Mouse (Mus musculus) small intestine, adult 2 months (tissue): ENCODE measurements around the gene Rab11b.

ENCODE experiments used
- CTCF ChIP-seq: fragments of 200-500 bp; IDR thresholded peaks from 2 replicates; pipeline ENCODE4 v1.5.1; 2012; ENCODE audit warnings: low read depth, mild to moderate bottlenecking, control low read depth, inconsistent platforms, low read length, moderate library complexity, mixed read lengths; ENCODE audit not compliant: insufficient replicate concordance, insufficient read length; ENCODE audit errors: extremely low read depth
- POLR2A ChIP-seq: fragments of 200-500 bp; IDR thresholded peaks from 2 replicates; pipeline ENCODE4 v1.6.1; 2012; ENCODE audit warnings: low read depth, mild to moderate bottlenecking, control low read depth, inconsistent platforms, low read length, moderate library complexity

- no peak for TF ChIP-seq CTCF
- TF ChIP-seq POLR2A = no peak
These were observed 21.7 kb upstream of the Rab11b start for GRCm38 (mm10) chr17:33782067-33782466.
